Mouse (Mus musculus): ENCODE data around the gene Fmnl2.

GRCm38 (mm10) chr2:52952202-52952730, 94.6 kb downstream of the Fmnl2 start:
- TF ChIP-seq CTCF (IDR thresholded peaks at IDR 0.05; ENCODE audit: extremely low read depth, insufficient read depth, insufficient read length, insufficient replicate concordance), result no peak
- no peak for TF ChIP-seq POLR2A (IDR thresholded peaks at IDR 0.05; ENCODE audit: low read depth, low read length)
